Mouse (Mus musculus) liver, embryonic 15.5 days (tissue): ENCODE results near the gene Tmem117. TPM values are rescaled to one million over a fixed set of nuclear protein-coding genes. Genes with fewer than 3 reads are reported as not detected.

Source experiments
- ATAC-seq: fragments of 200-750 bp; cut with Nextera tagmentation; 2 replicates; pipeline ENCODE4 v1.8.0; 2017; ENCODE audit warnings: moderate number of reproducible peaks, mild to moderate bottlenecking, moderate library complexity; ENCODE audit not compliant: insufficient read depth
- H3K27ac ChIP-seq: fragments of 300-500 bp; sonication (generic); replicated peaks from 2 replicates; pipeline ENCODE4 v1.5.1; 2015; ENCODE audit warnings: mild to moderate bottlenecking, inconsistent platforms
- H3K27me3 ChIP-seq: fragments of 300-500 bp; sonication (generic); 2 replicates; pipeline ENCODE4 v1.6.1; 2015; ENCODE audit warnings: mild to moderate bottlenecking, inconsistent platforms
- H3K36me3 ChIP-seq: fragments of 300-500 bp; sonication (generic); replicated peaks from 2 replicates; pipeline ENCODE4 v1.6.1; 2015; ENCODE audit warnings: moderate library complexity, mild to moderate bottlenecking, inconsistent platforms
- H3K4me1 ChIP-seq: fragments of 300-500 bp; sonication (generic); replicated peaks from 2 replicates; pipeline ENCODE4 v1.6.1; 2015; ENCODE audit warnings: inconsistent platforms
- H3K4me2 ChIP-seq: fragments of 300-500 bp; sonication (generic); 2 replicates; pipeline ENCODE4 v1.6.1; 2015; ENCODE audit warnings: moderate library complexity, mild to moderate bottlenecking, inconsistent platforms
- H3K4me3 ChIP-seq: fragments of 300-500 bp; sonication (generic); replicated peaks from 2 replicates; pipeline ENCODE4 v1.5.1; 2015; ENCODE audit warnings: mild to moderate bottlenecking, inconsistent platforms
- H3K9ac ChIP-seq: fragments of 300-500 bp; sonication (generic); 2 replicates; pipeline ENCODE4 v1.6.1; 2015; ENCODE audit warnings: moderate library complexity, mild to moderate bottlenecking, inconsistent platforms
- H3K9me3 ChIP-seq: fragments of 300-500 bp; sonication (generic); replicated peaks from 2 replicates; pipeline ENCODE4 v1.6.1; 2016; ENCODE audit warnings: inconsistent platforms
- WGBS: fragments of 180-500 bp; shearing (Covaris S2); methylation state at CpG from one replicate; pipeline ENCODE4 v1.1.7; 2015; ENCODE audit warnings: mixed read lengths; ENCODE audit not compliant: insufficient replicate concordance; 5-methylcytosine and 5-hydroxymethylcytosine counted together
- polyA plus RNA-seq: library from polyadenylated mRNA; unstranded; fragments of >200 nt; fragmentation: Nextera tagmentation; extraction: Ambion mirVana; gene quantifications from 2 replicates; pipeline ENCODE4 v1.2.1, GENCODE M21; 2015

The Tmem117 gene
- polyA plus RNA-seq, 1 experiment from 2014 or later, result 0.30 TPM

DNA sequence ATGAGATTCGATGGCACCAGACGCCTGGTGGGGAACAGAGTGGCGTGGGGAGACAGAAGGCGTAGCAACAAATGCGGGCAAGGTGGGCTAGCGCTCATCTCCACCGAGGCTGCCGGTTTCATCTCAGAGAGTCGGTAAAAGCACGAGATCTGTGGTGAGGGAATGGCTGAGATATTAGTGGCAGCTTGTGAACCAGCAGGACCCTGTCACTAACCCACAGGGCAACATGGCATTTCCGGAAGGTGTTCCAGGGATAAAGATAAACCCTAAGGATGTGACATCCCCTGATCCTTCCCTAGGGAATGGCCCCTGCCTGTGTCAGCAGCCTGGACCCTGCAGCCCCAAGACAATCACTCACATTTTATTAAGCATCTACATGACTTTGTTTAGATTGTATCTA is 266.6 kb downstream of the Tmem117 start:
- Histone ChIP-seq H3K4me2 (no peak overlapping the region), H3K9me3 (no peaks in the 10 kb centered on the region), H3K9ac (no peak overlapping the region), H3K27ac (no peak overlapping the region), H3K4me1 (no peaks in the 10 kb centered on the region), H3K27me3 (no peaks in the 10 kb centered on the region), H3K36me3 (no peaks in the 10 kb centered on the region), H3K4me3 (no peak overlapping the region)
- no peak for ATAC-seq
- 70% methylated on average over 11 of the region's 11 CpGs for WGBS

DNA sequence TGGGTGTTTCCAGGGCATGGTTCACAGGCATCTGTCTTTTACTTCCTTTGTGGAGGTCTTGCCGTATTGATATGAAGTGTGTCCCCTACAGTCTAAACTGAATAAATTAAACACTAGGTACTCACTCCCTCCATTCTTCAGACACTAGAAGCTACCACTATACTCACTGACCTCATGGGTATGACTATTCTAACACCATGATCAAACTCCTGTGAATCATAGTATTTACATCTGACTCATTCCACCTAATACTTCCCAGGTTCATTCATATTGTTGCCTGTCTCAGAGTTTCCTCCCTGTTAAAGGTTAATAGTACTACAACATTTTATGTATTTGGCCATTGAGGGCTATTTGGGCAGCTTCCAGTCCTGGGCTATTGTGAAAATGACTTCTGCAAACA is 274.2 kb downstream of the Tmem117 start:
- no peak overlapping the region for H3K27ac ChIP-seq
- no peaks in the 10 kb centered on the region for H3K36me3 ChIP-seq
- no peaks in the 10 kb centered on the region for H3K9me3 ChIP-seq
- no peaks in the 10 kb centered on the region for H3K4me1 ChIP-seq
- no peak overlapping the region for H3K4me2 ChIP-seq
- H3K27me3 ChIP-seq, result no peaks in the 10 kb centered on the region
- WGBS, result 71% methylated on average over 1 of the region's 1 CpGs
- H3K9ac ChIP-seq, result no peak overlapping the region
- no peak overlapping the region for H3K4me3 ChIP-seq
- ATAC-seq, result no peak

DNA sequence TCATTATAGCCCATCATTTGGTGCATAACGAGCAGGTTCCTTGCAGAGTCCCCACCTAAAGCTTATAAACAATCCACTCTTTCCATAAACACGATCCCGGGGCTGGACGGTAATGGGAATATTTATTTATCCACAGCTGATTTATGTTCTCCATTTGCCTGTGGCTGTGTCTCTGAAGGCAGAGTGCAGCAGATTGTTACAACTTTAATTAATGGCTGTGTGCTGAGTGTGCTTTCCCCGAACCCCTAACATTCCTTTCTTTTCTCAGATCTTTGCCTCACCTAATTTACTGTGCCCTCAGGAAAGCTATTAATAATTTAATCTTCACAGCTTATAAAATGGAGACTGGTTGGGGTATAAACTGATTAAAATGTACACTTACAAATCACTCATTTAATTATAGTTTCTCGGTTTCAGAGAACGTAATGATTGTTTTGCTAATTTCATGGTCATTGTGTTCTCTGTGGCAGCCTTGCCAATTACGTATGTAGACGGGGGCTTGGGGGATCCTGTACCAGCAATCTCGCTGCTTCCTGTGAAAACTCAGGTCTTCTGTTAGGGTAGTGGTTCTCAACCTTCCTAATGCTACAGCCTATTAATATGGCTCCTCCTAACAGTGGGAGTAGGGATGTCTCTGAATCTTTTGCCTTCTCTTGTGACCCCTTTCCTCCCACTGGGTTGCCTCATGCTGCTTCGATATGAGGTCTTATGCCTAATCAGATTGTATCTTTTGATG is 275.8 kb downstream of the Tmem117 start:
- H3K4me3 ChIP-seq, result no peak overlapping the region
- H3K27me3 ChIP-seq, result no peaks in the 10 kb centered on the region
- no peak overlapping the region for H3K9ac ChIP-seq
- H3K27ac ChIP-seq, result no peak overlapping the region
- ATAC-seq, result no peak
- WGBS, result 57% methylated on average over 11 of the region's 11 CpGs
- H3K4me2 ChIP-seq, result no peak overlapping the region
- no peaks in the 10 kb centered on the region for H3K36me3 ChIP-seq
- no peaks in the 10 kb centered on the region for H3K4me1 ChIP-seq
- H3K9me3 ChIP-seq, result no peaks in the 10 kb centered on the region

DNA sequence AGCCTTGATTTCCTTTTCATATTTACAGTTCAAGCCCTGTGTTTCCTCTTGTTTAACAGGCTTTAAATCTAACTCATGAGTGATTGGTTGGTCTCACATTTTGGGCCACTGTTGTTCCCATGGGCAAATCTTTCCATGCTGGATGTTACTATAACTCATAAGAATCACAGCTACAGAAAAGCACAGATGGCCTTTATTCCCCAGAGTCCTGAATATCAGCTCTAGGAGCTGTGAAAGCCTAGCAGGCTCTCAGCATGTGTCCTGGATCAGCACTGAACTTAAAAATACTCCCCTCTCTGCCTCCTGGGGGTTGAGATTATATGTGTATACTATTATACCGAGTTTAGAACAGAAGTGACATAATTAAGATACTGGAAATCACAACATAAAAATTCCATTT is 292.6 kb downstream of the Tmem117 start:
- H3K9ac ChIP-seq, result no peak overlapping the region
- ATAC-seq, result no peak
- no peaks in the 10 kb centered on the region for H3K36me3 ChIP-seq
- no peak overlapping the region for H3K27ac ChIP-seq
- no peak overlapping the region for H3K4me2 ChIP-seq
- H3K4me3 ChIP-seq, result no peak overlapping the region
- 16% methylated on average over 1 of the region's 1 CpGs for WGBS
- no peaks in the 10 kb centered on the region for H3K9me3 ChIP-seq
- no peaks in the 10 kb centered on the region for H3K27me3 ChIP-seq
- no peaks in the 10 kb centered on the region for H3K4me1 ChIP-seq

DNA sequence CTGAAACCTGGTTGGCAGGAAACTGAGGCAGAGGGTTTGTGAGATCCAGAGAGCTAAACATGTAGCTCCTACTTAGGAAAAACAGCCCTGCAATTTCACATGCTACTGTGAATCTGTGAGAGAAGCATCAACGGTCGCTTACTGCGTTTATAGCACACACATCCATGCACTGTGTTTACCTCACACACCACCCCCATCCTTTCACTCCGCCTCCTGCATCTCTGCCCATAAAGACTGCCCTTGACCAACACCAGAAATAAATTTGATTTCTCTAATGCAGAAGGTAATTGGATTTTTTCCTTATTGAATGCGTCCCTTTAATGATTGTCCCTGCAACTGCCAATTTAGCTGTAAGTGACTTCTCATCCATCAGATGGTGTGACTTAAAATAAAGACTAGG is 299.0 kb downstream of the Tmem117 start:
- H3K4me2 ChIP-seq, result no peak overlapping the region
- no peak overlapping the region for H3K27ac ChIP-seq
- H3K9me3 ChIP-seq, result no peaks in the 10 kb centered on the region
- WGBS, result 77% methylated on average over 5 of the region's 5 CpGs
- no peak overlapping the region for H3K4me3 ChIP-seq
- H3K9ac ChIP-seq, result no peak overlapping the region
- no peaks in the 10 kb centered on the region for H3K4me1 ChIP-seq
- no peaks in the 10 kb centered on the region for H3K27me3 ChIP-seq
- no peaks in the 10 kb centered on the region for H3K36me3 ChIP-seq
- no peak for ATAC-seq

GRCm38 (mm10) chr15:94930743-94931142 is 301.7 kb downstream of the Tmem117 start:
- no peak overlapping the region for H3K27ac ChIP-seq
- 38% methylated on average over 3 of the region's 3 CpGs for WGBS
- H3K9me3 ChIP-seq, result no peaks in the 10 kb centered on the region
- H3K36me3 ChIP-seq, result no peaks in the 10 kb centered on the region
- no peak overlapping the region for H3K4me3 ChIP-seq
- H3K4me2 ChIP-seq, result no peak overlapping the region
- no peak for ATAC-seq
- no peaks in the 10 kb centered on the region for H3K4me1 ChIP-seq
- H3K27me3 ChIP-seq, result no peaks in the 10 kb centered on the region
- H3K9ac ChIP-seq, result no peak overlapping the region

DNA sequence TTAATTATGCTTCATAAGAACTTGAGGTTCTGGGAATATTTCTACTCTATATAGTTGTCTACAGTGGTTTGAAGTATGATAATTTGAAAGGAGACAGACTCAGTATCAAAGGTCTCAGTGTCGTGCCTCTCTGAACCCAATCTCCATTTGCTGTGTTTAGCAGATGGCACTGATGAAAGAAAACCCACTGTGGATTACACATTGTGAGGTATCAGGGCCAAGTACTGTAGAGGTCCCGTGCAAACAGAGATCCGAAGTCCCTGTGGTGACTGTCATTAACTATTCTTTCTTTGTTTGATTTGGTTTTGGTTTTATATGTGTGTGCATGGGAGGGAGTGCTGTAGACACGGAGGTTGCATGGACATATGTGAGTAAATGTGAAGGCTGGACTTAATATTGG is 304.0 kb downstream of the Tmem117 start:
- H3K27me3 ChIP-seq, result no peaks in the 10 kb centered on the region
- H3K4me2 ChIP-seq, result no peak overlapping the region
- 56% methylated on average over 4 of the region's 4 CpGs for WGBS
- H3K9me3 ChIP-seq, result no peaks in the 10 kb centered on the region
- no peak overlapping the region for H3K4me3 ChIP-seq
- H3K27ac ChIP-seq, result no peak overlapping the region
- H3K36me3 ChIP-seq, result no peaks in the 10 kb centered on the region
- H3K4me1 ChIP-seq, result no peaks in the 10 kb centered on the region
- no peak overlapping the region for H3K9ac ChIP-seq
- ATAC-seq, result no peak

GRCm38 (mm10) chr15:94933480-94933879 is 304.4 kb downstream of the Tmem117 start:
- no peaks in the 10 kb centered on the region for H3K4me1 ChIP-seq
- 47% methylated on average over 3 of the region's 3 CpGs for WGBS

GRCm38 (mm10) chr15:94941954-94942353 is 312.9 kb downstream of the Tmem117 start:
- H3K9me3 ChIP-seq, result no peaks in the 10 kb centered on the region
- H3K27me3 ChIP-seq, result no peaks in the 10 kb centered on the region
- H3K9ac ChIP-seq, result no peak overlapping the region
- no peak overlapping the region for H3K4me3 ChIP-seq
- no peaks in the 10 kb centered on the region for H3K36me3 ChIP-seq
- 56% methylated on average over 3 of the region's 3 CpGs for WGBS
- H3K4me2 ChIP-seq, result no peak overlapping the region
- ATAC-seq, result no peak
- H3K27ac ChIP-seq, result no peak overlapping the region
- H3K4me1 ChIP-seq, result no peaks in the 10 kb centered on the region

More at GRCm38 (mm10) chr15:94933480-94933879, 304.4 kb downstream of the Tmem117 start:
- H3K27me3 ChIP-seq, result no peaks in the 10 kb centered on the region
- H3K27ac ChIP-seq, result no peak overlapping the region
- no peaks in the 10 kb centered on the region for H3K36me3 ChIP-seq
- no peak overlapping the region for H3K4me2 ChIP-seq
- no peak overlapping the region for H3K9ac ChIP-seq
- no peak for ATAC-seq
- H3K4me3 ChIP-seq, result no peak overlapping the region
- no peaks in the 10 kb centered on the region for H3K9me3 ChIP-seq

- Histone ChIP-seq H3K4me3 (no peak overlapping the region), H3K4me1 (no peaks in the 10 kb centered on the region), H3K4me2 (no peak overlapping the region), H3K27ac (no peak overlapping the region), H3K36me3 (no peaks in the 10 kb centered on the region), H3K9ac (no peak overlapping the region), H3K27me3 (no peaks in the 10 kb centered on the region), H3K9me3 (no peaks in the 10 kb centered on the region)
- ATAC-seq, result no peak
- 62% methylated on average over 1 of the region's 1 CpGs for WGBS
These were observed 313.4 kb downstream of the Tmem117 start for GRCm38 (mm10) chr15:94942465-94942864.

DNA sequence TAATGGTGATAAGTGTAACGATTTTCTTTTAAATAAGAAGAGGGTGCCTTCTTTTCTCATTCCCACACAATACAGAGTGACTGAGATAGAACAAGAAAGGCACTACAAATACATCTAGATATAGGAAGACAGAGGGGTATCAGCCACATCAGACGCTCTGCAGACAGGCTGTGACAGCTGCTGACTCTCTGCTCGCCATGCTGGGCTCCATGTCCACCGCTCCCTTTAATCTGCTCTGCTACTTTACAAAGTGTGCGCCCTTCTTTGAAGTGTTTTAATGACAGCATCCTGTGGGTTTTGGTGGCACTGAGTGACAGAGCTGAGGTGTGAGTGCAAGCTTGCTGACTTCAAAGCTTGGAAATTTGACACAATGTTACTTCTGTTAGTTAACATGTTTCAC is 314.9 kb downstream of the Tmem117 start:
- no peak overlapping the region for H3K4me3 ChIP-seq
- no peaks in the 10 kb centered on the region for H3K36me3 ChIP-seq
- H3K4me1 ChIP-seq, result no peaks in the 10 kb centered on the region
- 53% methylated on average over 5 of the region's 5 CpGs for WGBS
- no peaks in the 10 kb centered on the region for H3K9me3 ChIP-seq
- no peak overlapping the region for H3K27ac ChIP-seq
- no peaks in the 10 kb centered on the region for H3K27me3 ChIP-seq
- H3K4me2 ChIP-seq, result no peak overlapping the region
- no peak for ATAC-seq
- no peak overlapping the region for H3K9ac ChIP-seq
